Mouse (Mus musculus): ENCODE results near the gene Csnk2b. TPM values are rescaled to one million over a fixed set of nuclear protein-coding genes. Genes with fewer than 3 reads are reported as not detected.
A peak's percentile ranks its signal among the peaks of the same experiment; 100 is the strongest.

The Csnk2b gene
- polyA plus RNA-seq, 1 experiment from 2014 or later, result 125 TPM

DNA sequence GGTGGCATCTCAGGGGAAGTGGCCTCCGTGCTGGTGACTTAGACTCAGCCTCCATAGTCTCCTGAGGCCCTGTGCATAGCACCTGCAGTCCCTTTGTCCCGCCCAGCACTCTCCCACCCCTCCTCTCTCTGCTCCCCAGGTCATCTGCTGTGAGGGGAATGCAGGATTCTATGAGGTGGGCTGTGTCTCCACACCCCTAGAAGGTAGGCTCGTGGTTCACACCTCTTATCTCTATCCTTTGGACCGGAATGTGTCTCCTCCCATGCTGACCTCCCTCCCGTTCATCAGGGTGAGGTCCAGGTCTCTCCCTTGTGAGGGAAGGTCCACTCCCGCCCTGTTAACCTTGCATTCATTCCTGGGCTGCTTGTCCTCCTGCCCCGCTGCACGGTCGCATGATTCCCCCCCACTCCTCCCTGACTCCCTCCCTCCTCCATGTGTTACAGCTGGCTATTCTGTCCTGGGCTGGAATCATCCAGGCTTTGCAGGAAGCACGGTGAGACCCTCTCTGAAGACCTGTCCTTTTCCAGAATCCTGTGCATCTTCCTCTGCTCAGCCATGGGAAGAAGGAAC, 21.6 kb downstream of the Csnk2b start:
- H3K4me1 ChIP-seq (replicated peaks), result peaks cover 46% of the 10 kb centered on the region
- no peak overlapping the region for H3K4me3 ChIP-seq (replicated peaks)
- no peak for ATAC-seq (ENCODE audit: insufficient read depth)
- H3K36me3 ChIP-seq (replicated peaks), result peaks cover 81% of the 10 kb centered on the region
- H3K4me2 ChIP-seq, result no peak overlapping the region
- WGBS (ENCODE audit: insufficient replicate concordance), result 71% methylated on average over 10 of the region's 10 CpGs
- H3K9me3 ChIP-seq (replicated peaks), result no peaks in the 10 kb centered on the region
- H3K27me3 ChIP-seq, result no peaks in the 10 kb centered on the region
- no peak overlapping the region for H3K27ac ChIP-seq (replicated peaks)
- H3K9ac ChIP-seq, result no peak overlapping the region

- no peak overlapping the region for H3K4me2 ChIP-seq
- 82% methylated on average over 12 of the region's 12 CpGs for WGBS (ENCODE audit: insufficient replicate concordance)
- ATAC-seq (ENCODE audit: insufficient read depth), result no peak
- H3K27ac ChIP-seq (replicated peaks), result no peak overlapping the region
- no peaks in the 10 kb centered on the region for H3K9me3 ChIP-seq (replicated peaks)
- H3K27me3 ChIP-seq, result no peaks in the 10 kb centered on the region
- peaks cover 26% of the 10 kb centered on the region for H3K4me1 ChIP-seq (replicated peaks)
- no peak overlapping the region for H3K9ac ChIP-seq
- no peak overlapping the region for H3K4me3 ChIP-seq (replicated peaks)
- H3K36me3 ChIP-seq (replicated peaks), result peaks cover 99% of the 10 kb centered on the region
Measured at GRCm38 (mm10) chr17:35097164-35097655, 24.6 kb downstream of the Csnk2b start.

DNA sequence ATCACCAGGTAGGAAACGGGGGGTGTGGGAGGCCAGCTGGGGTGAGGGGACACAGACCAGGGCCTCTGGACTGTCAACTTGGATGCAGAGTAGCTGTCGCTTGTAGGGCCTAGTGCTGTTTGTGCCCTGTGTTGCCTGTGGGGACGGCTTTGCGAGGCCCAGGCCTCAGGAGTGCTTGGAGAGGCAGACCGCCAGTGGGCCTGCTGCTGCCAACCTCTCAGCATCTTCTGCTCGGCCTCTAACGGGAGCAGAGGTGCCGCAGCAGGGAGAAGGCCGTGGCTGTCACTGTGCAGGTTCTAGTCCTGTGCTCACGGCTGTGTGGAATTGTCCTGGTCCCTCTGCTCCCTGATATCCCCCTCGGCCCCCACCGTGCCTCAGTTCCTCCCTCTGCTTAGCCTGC, 25.3 kb downstream of the Csnk2b start:
- Histone ChIP-seq H3K36me3 (replicated peaks) (peaks cover 98% of the 10 kb centered on the region), H3K4me1 (replicated peaks) (peaks cover 23% of the 10 kb centered on the region), H3K4me2 (no peak overlapping the region), H3K9ac (no peak overlapping the region), H3K27me3 (no peaks in the 10 kb centered on the region), H3K27ac (replicated peaks) (no peak overlapping the region), H3K9me3 (replicated peaks) (no peaks in the 10 kb centered on the region), H3K4me3 (replicated peaks) (no peak overlapping the region)
- no peak for ATAC-seq (ENCODE audit: insufficient read depth)
- WGBS (ENCODE audit: insufficient replicate concordance), result 87% methylated on average over 12 of the region's 12 CpGs

GRCm38 (mm10) chr17:35094475-35095365, 27.1 kb downstream of the Csnk2b start:
- no peak overlapping the region for H3K9ac ChIP-seq
- WGBS (ENCODE audit: insufficient replicate concordance), result 74% methylated on average over 15 of the region's 15 CpGs
- peaks cover 91% of the 10 kb centered on the region for H3K36me3 ChIP-seq (replicated peaks)
- peaks cover 31% of the 10 kb centered on the region for H3K4me1 ChIP-seq (replicated peaks)
- H3K9me3 ChIP-seq (replicated peaks), result no peaks in the 10 kb centered on the region
- no peak overlapping the region for H3K4me3 ChIP-seq (replicated peaks)
- ATAC-seq (ENCODE audit: insufficient read depth), result no peak
- H3K27ac ChIP-seq (replicated peaks), result no peak overlapping the region
- H3K4me2 ChIP-seq, result no peak overlapping the region
- no peaks in the 10 kb centered on the region for H3K27me3 ChIP-seq

GRCm38 (mm10) chr17:35092403-35093198, 29.3 kb downstream of the Csnk2b start:
- H3K36me3 ChIP-seq (replicated peaks), result peaks cover 70% of the 10 kb centered on the region
- ATAC-seq (ENCODE audit: insufficient read depth), result no peak
- WGBS (ENCODE audit: insufficient replicate concordance), result 82% methylated on average over 14 of the region's 14 CpGs

DNA sequence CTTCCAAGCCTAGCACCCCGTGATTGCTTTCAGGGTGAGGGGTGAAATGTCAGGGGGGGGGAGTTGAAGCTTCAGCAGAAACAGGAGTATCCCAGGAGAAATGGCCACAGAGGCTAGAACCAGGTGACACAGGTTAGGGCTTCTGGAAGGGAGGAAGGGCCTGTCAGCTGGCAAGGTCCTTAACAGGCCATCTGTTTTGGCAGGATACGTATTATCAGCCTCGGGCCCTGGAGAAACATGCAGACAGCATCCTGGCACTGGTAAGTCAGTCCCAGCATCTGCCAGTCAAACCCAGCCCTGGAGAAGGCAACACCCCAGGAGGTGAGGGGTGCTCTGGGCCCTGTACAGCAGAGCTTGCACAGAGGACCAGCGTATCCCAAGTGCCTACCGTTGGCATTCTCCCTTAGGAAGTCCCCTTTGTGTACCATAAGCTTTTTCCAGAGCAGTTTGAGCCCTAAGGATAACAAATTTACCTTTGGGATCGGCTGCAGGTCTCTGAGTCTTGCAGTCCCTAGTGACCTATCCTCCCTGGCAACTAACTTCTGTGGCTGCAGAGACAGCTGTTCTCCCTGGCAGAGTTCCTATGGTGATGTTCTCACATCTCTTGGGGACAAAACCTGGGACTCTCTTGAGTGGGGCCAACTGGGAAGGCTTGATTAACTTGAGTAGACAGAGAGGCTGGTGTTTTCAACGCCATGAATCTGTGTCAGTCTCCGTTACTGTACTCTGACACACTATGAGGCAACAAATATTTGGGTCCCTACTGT, 31.5 kb downstream of the Csnk2b start:
- H3K4me1 ChIP-seq (replicated peaks), result peaks cover 45% of the 10 kb centered on the region
- peak; percentile 43 for ATAC-seq (ENCODE audit: insufficient read depth)
- peak overlapping the region; percentile 83 for H3K4me2 ChIP-seq
- peak overlapping the region; percentile 97 for H3K27ac ChIP-seq (replicated peaks)
- peak overlapping the region; percentile 92 for H3K9ac ChIP-seq
- WGBS (ENCODE audit: insufficient replicate concordance), result 54% methylated on average over 8 of the region's 8 CpGs
- H3K36me3 ChIP-seq (replicated peaks), result peaks cover 48% of the 10 kb centered on the region
- no peaks in the 10 kb centered on the region for H3K9me3 ChIP-seq (replicated peaks)
- no peaks in the 10 kb centered on the region for H3K27me3 ChIP-seq
- H3K4me3 ChIP-seq (replicated peaks), result peak overlapping the region; percentile 79

More at GRCm38 (mm10) chr17:35092403-35093198, 29.3 kb downstream of the Csnk2b start:
- no peak overlapping the region for H3K9ac ChIP-seq
- H3K27me3 ChIP-seq, result no peaks in the 10 kb centered on the region
- H3K4me2 ChIP-seq, result no peak overlapping the region
- peaks cover 40% of the 10 kb centered on the region for H3K4me1 ChIP-seq (replicated peaks)
- H3K9me3 ChIP-seq (replicated peaks), result no peaks in the 10 kb centered on the region
- no peak overlapping the region for H3K27ac ChIP-seq (replicated peaks)
- H3K4me3 ChIP-seq (replicated peaks), result no peak overlapping the region

DNA sequence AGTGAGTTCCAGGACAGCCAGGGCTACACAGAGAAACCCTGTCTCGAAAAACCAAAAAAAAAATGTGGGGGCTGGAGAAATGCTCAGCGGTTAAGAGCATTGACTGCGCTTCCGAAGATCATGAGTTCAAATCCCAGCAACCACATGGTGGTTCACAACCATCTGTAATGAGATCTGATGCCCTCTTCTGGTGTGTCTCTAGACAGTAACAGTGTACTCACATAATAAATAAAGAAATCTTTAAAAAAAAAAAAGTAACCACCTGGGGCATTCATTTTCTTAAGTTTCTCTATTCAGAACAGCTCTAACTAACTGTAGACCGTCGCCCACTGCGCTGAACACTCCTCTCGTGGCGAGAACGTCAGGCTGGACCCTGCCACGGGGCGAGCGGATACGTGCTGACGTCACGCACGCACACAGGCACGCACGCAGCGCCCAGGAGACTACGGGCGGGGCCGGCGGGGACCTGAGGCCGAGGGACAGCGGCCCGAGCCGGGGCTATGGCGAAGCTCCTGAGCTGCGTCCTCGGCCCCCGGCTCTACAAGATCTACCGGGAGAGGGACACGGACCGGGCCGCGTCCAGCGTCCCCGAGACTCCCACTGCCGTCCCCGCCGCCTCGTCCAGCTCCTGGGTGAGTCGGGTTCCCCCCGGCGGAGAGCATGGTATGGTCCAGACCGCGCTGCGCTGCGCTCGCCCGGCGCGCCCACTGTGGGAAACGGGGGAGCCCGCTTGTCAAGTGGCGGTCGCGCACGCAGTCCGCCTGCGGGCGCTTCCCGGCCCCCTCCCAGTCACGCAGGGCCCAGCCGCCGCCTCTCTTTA, 32.8 kb downstream of the Csnk2b start, which contains the start of gene Abhd16a:
Gene Abhd16a, plus strand, starts transcription at position 439 of the 820 bp plus-strand sequence.
- H3K9ac ChIP-seq, result peak within 1 kb of the TSS; percentile 92
- ATAC-seq (ENCODE audit: insufficient read depth), result peak; percentile 97
- H3K27ac ChIP-seq (replicated peaks), result peak within 1 kb of the TSS; percentile 97
- no peaks in the 10 kb centered on the region for H3K27me3 ChIP-seq
- peak within 1 kb of the TSS; percentile 83 for H3K4me2 ChIP-seq
- peaks cover 35% of the 10 kb centered on the region for H3K36me3 ChIP-seq (replicated peaks)
- peaks cover 48% of the 10 kb centered on the region for H3K4me1 ChIP-seq (replicated peaks)
- WGBS (ENCODE audit: insufficient replicate concordance), result 2% methylated on average over 67 of the region's 67 CpGs
- peak within 1 kb of the TSS; percentile 79 for H3K4me3 ChIP-seq (replicated peaks)
- H3K9me3 ChIP-seq (replicated peaks), result no peaks in the 10 kb centered on the region

GRCm38 (mm10) chr17:35088151-35088550, 33.7 kb downstream of the Csnk2b start:
- WGBS (ENCODE audit: insufficient replicate concordance), result 34% methylated on average over 2 of the region's 2 CpGs
- Histone ChIP-seq H3K4me2 (no peak overlapping the region), H3K9ac (no peak overlapping the region), H3K4me3 (replicated peaks) (no peak overlapping the region), H3K4me1 (replicated peaks) (peaks cover 48% of the 10 kb centered on the region), H3K36me3 (replicated peaks) (peaks cover 26% of the 10 kb centered on the region), H3K27ac (replicated peaks) (no peak overlapping the region), H3K9me3 (replicated peaks) (no peaks in the 10 kb centered on the region), H3K27me3 (no peaks in the 10 kb centered on the region)
- no peak for ATAC-seq (ENCODE audit: insufficient read depth)

GRCm38 (mm10) chr17:35085208-35085865, 36.5 kb downstream of the Csnk2b start, which contains the start of gene Ly6g6f:
Ly6g6f (minus strand) TSS chr17:35085610.
- Histone ChIP-seq H3K4me3 (replicated peaks) (no peak within 1 kb of the TSS), H3K27me3 (no peaks in the 10 kb centered on the region)
- WGBS (ENCODE audit: insufficient replicate concordance), result 40% methylated on average over 7 of the region's 7 CpGs

More at GRCm38 (mm10) chr17:35085208-35085865, 36.5 kb downstream of the Csnk2b start, which contains the start of gene Ly6g6f:
- Histone ChIP-seq H3K4me1 (replicated peaks) (peaks cover 34% of the 10 kb centered on the region), H3K4me2 (no peak within 1 kb of the TSS), H3K9ac (no peak within 1 kb of the TSS), H3K27ac (replicated peaks) (no peak within 1 kb of the TSS), H3K36me3 (replicated peaks) (no peaks in the 10 kb centered on the region), H3K9me3 (replicated peaks) (no peaks in the 10 kb centered on the region)
- ATAC-seq (ENCODE audit: insufficient read depth), result no peak
